Mouse (Mus musculus) hindbrain, embryonic 16.5 days (tissue): Measurements from ENCODE around the gene Grin2c. TPM values are rescaled to one million over a fixed set of nuclear protein-coding genes. Genes with fewer than 3 reads are reported as not detected.

ENCODE experiments used
- ATAC-seq: fragments of 200-750 bp; cut with Nextera tagmentation; 2 replicates; pipeline ENCODE4 v1.8.0; 2017; ENCODE audit warnings: moderate TSS enrichment, moderate library complexity
- H3K27ac ChIP-seq: fragments of 300-500 bp; sonication (generic); 2 replicates; pipeline ENCODE4 v1.5.1; 2014; ENCODE audit warnings: low read depth, mild to moderate bottlenecking, control low read depth, low read length, moderate library complexity
- H3K27me3 ChIP-seq: fragments of 300-500 bp; sonication (generic); replicated peaks from 2 replicates; pipeline ENCODE4 v1.6.1; 2014; ENCODE audit warnings: low read length; ENCODE audit not compliant: control insufficient read depth, insufficient read depth
- H3K36me3 ChIP-seq: fragments of 300-500 bp; sonication (generic); 2 replicates; pipeline ENCODE4 v1.6.1; 2014; ENCODE audit warnings: mild to moderate bottlenecking, low read length, moderate library complexity, mixed read lengths; ENCODE audit not compliant: control insufficient read depth, insufficient read depth
- H3K4me1 ChIP-seq: fragments of 300-500 bp; sonication (generic); 2 replicates; pipeline ENCODE4 v1.6.1; 2014; ENCODE audit warnings: low read depth, low read length; ENCODE audit not compliant: control insufficient read depth, insufficient read depth
- H3K4me2 ChIP-seq: fragments of 300-500 bp; sonication (generic); 2 replicates; pipeline ENCODE4 v1.6.1; 2014; ENCODE audit warnings: mild to moderate bottlenecking, low read length, control low read depth, moderate library complexity
- H3K4me3 ChIP-seq: fragments of 300-500 bp; sonication (generic); 2 replicates; pipeline ENCODE4 v1.5.1; 2014; ENCODE audit warnings: mild to moderate bottlenecking, low read length, control low read depth, moderate library complexity
- H3K9ac ChIP-seq: fragments of 300-500 bp; sonication (generic); 2 replicates; pipeline ENCODE4 v1.6.1; 2014; ENCODE audit warnings: low read depth, mild to moderate bottlenecking, control low read depth, low read length, moderate library complexity
- H3K9me3 ChIP-seq: fragments of 300-500 bp; sonication (generic); 2 replicates; pipeline ENCODE4 v1.6.1; 2014; ENCODE audit warnings: mild to moderate bottlenecking, low read length, moderate library complexity; ENCODE audit not compliant: control insufficient read depth
- WGBS: fragments of 180-500 bp; shearing (Covaris S2); extraction: QIAGEN DNeasy Blood & Tissue Kit; methylation state at CpG from one replicate; pipeline ENCODE4 v1.1.7; 2014; 5-methylcytosine and 5-hydroxymethylcytosine counted together
- polyA plus RNA-seq: library from polyadenylated mRNA; unstranded; fragments of >200 nt; fragmentation: Nextera tagmentation; extraction: Ambion mirVana; gene quantifications from 2 replicates; pipeline ENCODE4 v1.2.1, GENCODE M21; 2015

Grin2c gene
- polyA plus RNA-seq, 1 experiment from 2014 or later = 0.60 TPM

GRCm38 (mm10) chr11:115231168-115231915 lies 35.7 kb downstream of the Grin2c start:
- peaks cover 3% of the 10 kb centered on the region; the same call in 1 of the 2 replicates for H3K27me3 ChIP-seq
- peaks cover 57% of the 10 kb centered on the region for H3K4me1 ChIP-seq
- H3K9ac ChIP-seq = no peak overlapping the region
- no peak overlapping the region for H3K4me3 ChIP-seq
- ATAC-seq = no peak
- no peaks in the 10 kb centered on the region for H3K36me3 ChIP-seq
- 57% methylated on average over 14 of the region's 14 CpGs for WGBS
- H3K27ac ChIP-seq = no peak overlapping the region; the same call in 1 of the 2 replicates
- H3K9me3 ChIP-seq = no peaks in the 10 kb centered on the region
- no peak overlapping the region for H3K4me2 ChIP-seq

GRCm38 (mm10) chr11:115229021-115229930 lies 37.8 kb downstream of the Grin2c start:
- H3K4me1 ChIP-seq = peaks cover 57% of the 10 kb centered on the region
- WGBS = 53% methylated on average over 15 of the region's 15 CpGs
- no peaks in the 10 kb centered on the region for H3K9me3 ChIP-seq
- peaks cover 3% of the 10 kb centered on the region; the same call in 1 of the 2 replicates for H3K27me3 ChIP-seq
- H3K9ac ChIP-seq = no peak overlapping the region
- no peaks in the 10 kb centered on the region for H3K36me3 ChIP-seq
- no peak overlapping the region for H3K4me2 ChIP-seq
- no peak overlapping the region for H3K4me3 ChIP-seq
- H3K27ac ChIP-seq = no peak overlapping the region
- no peak for ATAC-seq

- H3K9ac ChIP-seq = no peak overlapping the region
- no peak overlapping the region for H3K4me2 ChIP-seq
- no peak for ATAC-seq
- H3K9me3 ChIP-seq = no peaks in the 10 kb centered on the region
- H3K4me1 ChIP-seq = peaks cover 48% of the 10 kb centered on the region
- H3K36me3 ChIP-seq = no peaks in the 10 kb centered on the region
- H3K27me3 ChIP-seq = peaks cover 3% of the 10 kb centered on the region; the same call in 1 of the 2 replicates
- H3K4me3 ChIP-seq = no peak overlapping the region
- WGBS = 70% methylated on average over 7 of the region's 7 CpGs
- no peak overlapping the region for H3K27ac ChIP-seq
Observed at GRCm38 (mm10) chr11:115228430-115228829, 38.6 kb downstream of the Grin2c start.

GRCm38 (mm10) chr11:115227640-115228039 lies 39.4 kb downstream of the Grin2c start:
- Histone ChIP-seq H3K9me3 (no peaks in the 10 kb centered on the region), H3K27me3 (0 out of 2 replicates have a peak, but pooled peaks cover 3% of the 10 kb centered on the region), H3K36me3 (no peaks in the 10 kb centered on the region), H3K4me2 (no peak overlapping the region), H3K27ac (no peak overlapping the region), H3K4me3 (no peak overlapping the region), H3K9ac (no peak overlapping the region), H3K4me1 (peaks cover 43% of the 10 kb centered on the region)
- no peak for ATAC-seq
- 35% methylated on average over 12 of the region's 12 CpGs for WGBS

- 32% methylated on average over 14 of the region's 14 CpGs for WGBS
- Histone ChIP-seq H3K4me1 (peaks cover 43% of the 10 kb centered on the region), H3K27me3 (0 out of 2 replicates have a peak, but pooled peaks cover 3% of the 10 kb centered on the region), H3K4me2 (no peak overlapping the region), H3K36me3 (no peaks in the 10 kb centered on the region), H3K27ac (peak overlapping the region; percentile 29; the same call in 1 of the 2 replicates), H3K9me3 (no peaks in the 10 kb centered on the region), H3K9ac (no peak overlapping the region), H3K4me3 (no peak overlapping the region)
- ATAC-seq = peak; percentile 60
Observed at GRCm38 (mm10) chr11:115226811-115227491, 40.1 kb downstream of the Grin2c start.

GRCm38 (mm10) chr11:115225301-115225700 lies 41.7 kb downstream of the Grin2c start:
- peaks cover 37% of the 10 kb centered on the region for H3K4me1 ChIP-seq
- WGBS = 49% methylated on average over 6 of the region's 6 CpGs
- H3K27ac ChIP-seq = no peak overlapping the region

GRCm38 (mm10) chr11:115224889-115225288 lies 42.2 kb downstream of the Grin2c start:
- H3K27ac ChIP-seq = no peak overlapping the region
- H3K27me3 ChIP-seq = no peaks in the 10 kb centered on the region
- WGBS = 38% methylated on average over 8 of the region's 8 CpGs
- no peak overlapping the region for H3K4me3 ChIP-seq
- peaks cover 37% of the 10 kb centered on the region for H3K4me1 ChIP-seq
- no peaks in the 10 kb centered on the region for H3K9me3 ChIP-seq
- H3K36me3 ChIP-seq = no peaks in the 10 kb centered on the region
- H3K9ac ChIP-seq = no peak overlapping the region
- no peak overlapping the region for H3K4me2 ChIP-seq
- no peak for ATAC-seq

More at GRCm38 (mm10) chr11:115225301-115225700, 41.7 kb downstream of the Grin2c start:
- Histone ChIP-seq H3K4me2 (no peak overlapping the region), H3K4me3 (no peak overlapping the region), H3K36me3 (no peaks in the 10 kb centered on the region), H3K27me3 (0 out of 2 replicates have a peak, but pooled peaks cover under 1% of the 10 kb centered on the region), H3K9ac (no peak overlapping the region), H3K9me3 (no peaks in the 10 kb centered on the region)
- ATAC-seq = no peak

GRCm38 (mm10) chr11:115223877-115224276 lies 43.2 kb downstream of the Grin2c start:
- Histone ChIP-seq H3K27ac (no peak overlapping the region), H3K4me3 (no peak overlapping the region), H3K4me2 (no peak overlapping the region), H3K9ac (no peak overlapping the region), H3K36me3 (no peaks in the 10 kb centered on the region), H3K4me1 (peaks cover 37% of the 10 kb centered on the region), H3K9me3 (no peaks in the 10 kb centered on the region), H3K27me3 (no peaks in the 10 kb centered on the region)
- no peak for ATAC-seq
- WGBS = 79% methylated on average over 6 of the region's 6 CpGs
